Mouse (Mus musculus) B cell, adult (primary cell): ENCODE results near the gene Armcx5. TPM values are rescaled to one million over a fixed set of nuclear protein-coding genes. Genes with fewer than 3 reads are reported as not detected.

Experiments
- total RNA-seq: library from RNA; stranded (reverse); gene quantifications from 4 replicates; pipeline ENCODE4 v1.2.4, GENCODE M21; 2023; ENCODE audit not compliant: inconsistent age

Armcx5 gene
- total RNA-seq = 28.9 to 31.8 TPM (median 30.6 TPM) in 4 replicates

DNA sequence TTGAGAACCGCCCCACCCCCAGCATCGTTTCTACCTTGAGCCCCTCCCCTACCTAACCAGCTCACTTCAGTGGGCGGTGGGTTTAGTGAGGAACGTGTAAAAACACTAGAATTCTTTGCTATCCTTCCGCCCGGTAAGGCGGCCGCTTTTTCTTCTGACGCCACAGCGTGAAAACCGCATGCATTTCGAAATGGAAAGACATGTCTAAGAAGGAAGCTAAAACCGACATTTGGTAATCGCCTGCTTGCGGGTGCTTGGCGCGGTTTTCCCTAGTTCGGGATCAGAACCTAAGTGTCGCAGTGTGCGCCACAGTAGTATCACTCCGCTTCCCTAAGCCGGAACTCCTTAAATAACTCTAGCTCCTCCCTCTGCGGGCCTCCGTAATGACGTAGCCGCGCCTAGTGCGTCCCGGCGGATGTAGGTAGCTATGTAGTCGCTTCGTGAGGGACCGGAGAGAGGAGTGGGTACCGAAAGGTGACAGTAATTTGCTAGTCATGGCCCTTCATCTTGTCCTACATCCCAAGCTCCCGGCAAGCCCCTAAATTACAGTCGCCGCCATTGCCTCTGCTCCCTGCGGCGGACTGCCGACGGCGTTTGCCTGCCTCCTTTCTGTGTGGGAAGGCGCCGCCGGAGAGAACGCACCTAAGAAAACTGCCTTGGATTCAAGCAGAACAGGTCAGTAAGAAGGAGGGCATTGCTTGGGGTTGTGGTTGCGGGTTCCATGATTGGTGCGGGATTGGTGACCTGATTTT is at the start of gene Armcx5, which contains the start of gene Gprasp1:
TSS of gene Armcx5 (plus strand) at position 430 of the 752 bp plus-strand sequence.
TSS of gene Gprasp1 (plus strand) at position 430 of the 752 bp plus-strand sequence.

DNA sequence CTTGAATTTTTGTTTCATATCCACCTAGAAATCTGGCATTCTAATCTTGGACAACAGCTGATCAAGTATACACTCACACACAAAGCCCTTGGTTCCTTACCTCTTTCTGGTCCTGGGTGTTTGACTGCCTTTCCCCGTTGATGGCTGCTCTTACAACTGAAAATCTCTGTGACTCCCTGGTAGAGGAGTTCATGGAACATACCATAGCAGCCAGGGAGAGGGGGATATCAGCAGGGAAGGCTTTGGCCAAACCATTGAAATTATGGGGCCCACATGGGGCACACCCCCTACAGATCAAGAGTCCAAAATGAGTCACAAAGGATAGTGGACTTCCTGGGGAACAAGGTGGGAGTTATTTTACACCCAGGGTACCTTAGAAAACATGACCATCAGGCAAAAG is 48.9 kb upstream of the Armcx5 start, which contains the start of gene Tcp11x2:
TSS of gene Tcp11x2 (minus strand) at position 158 of the 400 bp plus-strand sequence.

DNA sequence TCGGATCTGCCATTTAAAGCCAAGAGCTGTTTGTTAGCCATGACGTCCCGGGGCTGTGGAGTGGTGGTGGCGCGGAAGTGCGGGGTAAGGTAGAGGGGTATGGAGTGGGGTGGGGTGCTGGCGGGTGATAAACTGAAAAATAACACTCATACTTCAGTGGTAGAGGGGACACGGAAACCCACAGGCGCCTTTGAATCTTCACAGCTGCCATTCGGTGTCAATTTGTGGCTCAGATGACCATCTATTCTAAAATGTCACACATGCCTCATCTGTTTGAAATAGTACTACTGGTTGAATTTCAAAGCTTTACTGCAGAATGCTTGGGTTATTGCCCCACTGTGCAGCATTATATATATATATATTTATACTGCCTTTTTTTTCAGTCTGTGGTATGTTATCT is 17.4 kb upstream of the Armcx5 start, which contains the start of gene Tmsb15a:
TSS of gene Tmsb15a (minus strand) at position 101 of the 400 bp plus-strand sequence.

Other genes starting within 250 kb of the Armcx5 start
- gene AV320801, start 248.1 kb upstream of the Armcx5 start, total RNA-seq = not detected in 4 replicates
- gene Nxf7, start 144.0 kb upstream of the Armcx5 start, total RNA-seq = not detected in 4 replicates
- not detected in 4 replicates for gene Prame, start 115.0 kb upstream of the Armcx5 start, total RNA-seq
- not detected in 4 replicates for gene Tcp11x2, start 48.9 kb upstream of the Armcx5 start, total RNA-seq
- gene Tmsb15a, start 17.5 kb upstream of the Armcx5 start, total RNA-seq = not detected in 4 replicates
- gene Gprasp1, start within 50 bp of the Armcx5 start, total RNA-seq = 44.7 to 55.8 TPM (median 51.3 TPM) in 4 replicates
- gene Bhlhb9, start 54.9 kb downstream of the Armcx5 start, total RNA-seq = 11.2 to 13.6 TPM (median 12.3 TPM) in 4 replicates
- gene Gprasp2, start 96.3 kb downstream of the Armcx5 start, total RNA-seq = 7.7 to 13.8 TPM (median 11.8 TPM) in 4 replicates